8 mouse cellular contexts compared by ENCODE assay signal in the genomic region with DNA sequence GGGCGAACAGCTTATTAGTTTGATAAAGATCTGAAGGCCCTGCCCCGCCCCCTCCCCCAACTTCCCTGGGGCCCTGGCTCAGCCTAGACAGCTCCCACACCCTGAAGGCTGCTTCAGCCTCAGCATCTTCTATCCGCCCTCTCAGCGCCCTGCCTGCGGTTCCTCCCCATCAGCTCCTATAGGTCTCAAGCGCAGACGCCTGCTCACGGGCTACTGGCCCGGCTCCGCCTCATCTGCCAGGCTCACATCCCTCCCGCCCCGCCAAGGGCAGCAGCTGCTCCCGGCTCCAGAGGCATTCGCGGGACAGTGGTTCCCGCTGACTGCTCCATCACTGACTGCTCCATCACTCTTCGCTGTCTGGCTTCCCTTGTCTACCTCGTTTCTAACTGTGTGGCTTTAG. TPM values are rescaled to one million over a fixed set of nuclear protein-coding genes. Genes with fewer than 3 reads are reported as not detected.
DNase-seq lines count a peak whose midpoint lies in the region; ATAC-seq and TF ChIP-seq lines count a peak whose summit lies in the region.

A gene (plus strand): TSS at position 190 of the 400 bp plus-strand sequence.

- ATAC-seq in forebrain, embryonic 15.5 days (replicated peaks) = no peak
- peak; percentile 83 for ATAC-seq in midbrain, embryonic 13.5 days

- no peak within 1 kb of the TSS for H3K27ac ChIP-seq in cortical plate, adult 2 months (ENCODE audit: insufficient read depth, low read length)
- H3K27ac ChIP-seq in forebrain, embryonic 15.5 days (replicated peaks) = no peak within 1 kb of the TSS
- H3K27ac ChIP-seq in midbrain, embryonic 13.5 days = no peak within 1 kb of the TSS

- no peak for TF ChIP-seq CTCF in cortical plate, adult 2 months (IDR thresholded peaks at IDR 0.05; ENCODE audit: extremely low read depth, insufficient read depth, low read length)

- H3K4me3 ChIP-seq in cortical plate, adult 2 months (ENCODE audit: insufficient read depth, low read length) = peak within 1 kb of the TSS; percentile 21; the same call in 1 of the 2 replicates
- H3K4me3 ChIP-seq in forebrain, embryonic 15.5 days = peak within 1 kb of the TSS; percentile 26
- peak within 1 kb of the TSS; percentile 26 for H3K4me3 ChIP-seq in midbrain, embryonic 13.5 days (replicated peaks)

- no peaks in the 10 kb centered on the region for H3K9me3 ChIP-seq in forebrain, embryonic 15.5 days
- no peaks in the 10 kb centered on the region for H3K9me3 ChIP-seq in midbrain, embryonic 13.5 days

- peak; percentile 54 to 66 for DNase-seq in kidney, postnatal 4 days
- DNase-seq in kidney, adult 18-20 months = no peak
- DNase-seq in spleen, postnatal 36 days (ENCODE audit: low spot score in 2 of 2) = no peak
- no peak for DNase-seq in cerebellum, adult 11 months
- DNase-seq in lung, postnatal 36 days = no peak

- H3K9ac ChIP-seq in forebrain, embryonic 15.5 days (replicated peaks) = no peak within 1 kb of the TSS
- peak within 1 kb of the TSS; percentile 54; the same call in 1 of the 2 replicates for H3K9ac ChIP-seq in midbrain, embryonic 13.5 days (replicated peaks)

- peak within 1 kb of the TSS; percentile 30 for H3K4me2 ChIP-seq in forebrain, embryonic 15.5 days (replicated peaks)
- H3K4me2 ChIP-seq in midbrain, embryonic 13.5 days (replicated peaks) = peak within 1 kb of the TSS; percentile 51

- peaks cover 3% of the 10 kb centered on the region; the same call in 1 of the 2 replicates for H3K4me1 ChIP-seq in cortical plate, adult 2 months (ENCODE audit: control insufficient read depth, insufficient read depth, low read length)
- peaks cover 6% of the 10 kb centered on the region; the same call in 1 of the 2 replicates for H3K4me1 ChIP-seq in forebrain, embryonic 15.5 days
- H3K4me1 ChIP-seq in midbrain, embryonic 13.5 days (replicated peaks) = peaks cover 10% of the 10 kb centered on the region

- TF ChIP-seq POLR2A in cortical plate, adult 2 months (IDR thresholded peaks at IDR 0.05; ENCODE audit: extremely low read depth, insufficient read depth, low read length) = no peak

- WGBS in forebrain, embryonic 15.5 days = 3% methylated on average over 18 of the region's 18 CpGs
- 2% methylated on average over 18 of the region's 18 CpGs for WGBS in midbrain, embryonic 13.5 days

- peaks cover 22% of the 10 kb centered on the region for H3K27me3 ChIP-seq in forebrain, embryonic 15.5 days
- peaks cover 30% of the 10 kb centered on the region for H3K27me3 ChIP-seq in midbrain, embryonic 13.5 days

- H3K36me3 ChIP-seq in forebrain, embryonic 15.5 days = no peaks in the 10 kb centered on the region
- no peaks in the 10 kb centered on the region for H3K36me3 ChIP-seq in midbrain, embryonic 13.5 days

RNA-seq across cellular contexts. Expression of the gene that starts here (rescaled TPM):
- 4.4 and 5.4 TPM in 2 replicates for polyA plus RNA-seq in cortical plate, adult 2 months (2012; rRNA removed)
- not detected in 2 replicates for polyA plus RNA-seq in forebrain, embryonic 15.5 days (2015; fragmentation: Nextera tagmentation; extraction: Ambion mirVana)
- 0.13 TPM in 1 of 2 replicates, not detected in the other for polyA plus RNA-seq in midbrain, embryonic 13.5 days (2015; fragmentation: Nextera tagmentation; extraction: Ambion mirVana)

Comparison
In these comparisons a context has a peak if more than half of its experiments do, and no peak if none do; other contexts are left out.
1. DNase-seq: peak in kidney, postnatal 4 days (2 of 2); none in kidney, adult 18-20 months (single experiment), spleen, postnatal 36 days (0 of 2), cerebellum, adult 11 months (single experiment) and lung, postnatal 36 days (single experiment).
2. Peak in ATAC-seq, H3K4me3 ChIP-seq, H3K9ac ChIP-seq and H3K4me2 ChIP-seq in midbrain, embryonic 13.5 days; RNA of the gene not detected or under 1 TPM.
3. Peak in every context shown above with its lines, with median percentiles within 50 percentile points of each other: H3K4me3 ChIP-seq.